Mouse (Mus musculus): Measurements from ENCODE around the gene Olfr49.

Olfr49 gene

GRCm38 (mm10) chr14:54261386-54261785 lies 23.4 kb downstream of the Olfr49 start:
- DNase-seq = no peak

- peak in 1 of 2 experiments; percentile 16 for DNase-seq
Observed at GRCm38 (mm10) chr14:54260196-54260595, 24.5 kb downstream of the Olfr49 start.

GRCm38 (mm10) chr14:54259722-54260085 lies 25.0 kb downstream of the Olfr49 start:
- no peak for DNase-seq

GRCm38 (mm10) chr14:54259003-54259721 lies 25.6 kb downstream of the Olfr49 start:
- peak; percentile 83 to 90 for DNase-seq

- no peak for DNase-seq
Observed at GRCm38 (mm10) chr14:54258131-54258670, 26.5 kb downstream of the Olfr49 start.

- DNase-seq = no peak
Observed at GRCm38 (mm10) chr14:54254670-54255202, 30.0 kb downstream of the Olfr49 start.

GRCm38 (mm10) chr14:54253741-54254291 lies 30.9 kb downstream of the Olfr49 start, which contains the start of the genes Dad1 and Abhd4:
Gene Dad1, minus strand, starts transcription at chr14:54254104.
Gene Abhd4, plus strand, starts transcription at chr14:54254188.
- DNase-seq = peak; percentile 97 to 99

GRCm38 (mm10) chr14:54250122-54250521 lies 34.6 kb downstream of the Olfr49 start:
- DNase-seq = no peak

- no peak for DNase-seq
Observed at GRCm38 (mm10) chr14:54249326-54249725, 35.4 kb downstream of the Olfr49 start.

- DNase-seq = no peak
Observed at GRCm38 (mm10) chr14:54246232-54246631, 38.5 kb downstream of the Olfr49 start.

- no peak for DNase-seq
Observed at GRCm38 (mm10) chr14:54244183-54244582, 40.6 kb downstream of the Olfr49 start.

GRCm38 (mm10) chr14:54240542-54240941 lies 44.2 kb downstream of the Olfr49 start:
- no peak for DNase-seq

GRCm38 (mm10) chr14:54239002-54239736 lies 45.6 kb downstream of the Olfr49 start:
- DNase-seq = peak; percentile 80 to 82

GRCm38 (mm10) chr14:54236881-54237280 lies 47.9 kb downstream of the Olfr49 start:
- DNase-seq = no peak

GRCm38 (mm10) chr14:54235825-54236540 lies 48.8 kb downstream of the Olfr49 start:
- DNase-seq = no peak

GRCm38 (mm10) chr14:54234231-54235040 lies 50.3 kb downstream of the Olfr49 start:
- DNase-seq = no peak

- no peak for DNase-seq
Observed at GRCm38 (mm10) chr14:54233559-54234143, 51.1 kb downstream of the Olfr49 start.

- no peak for DNase-seq
Observed at GRCm38 (mm10) chr14:54232811-54233558, 51.8 kb downstream of the Olfr49 start.

- DNase-seq = no peak
Observed at GRCm38 (mm10) chr14:54232143-54232542, 52.6 kb downstream of the Olfr49 start.

GRCm38 (mm10) chr14:54231176-54231956 lies 53.4 kb downstream of the Olfr49 start:
- DNase-seq = no peak
